Mouse (Mus musculus): Measurements from ENCODE around the gene Hist1h3e.

GRCm38 (mm10) chr13:23610393-23610792 lies 48.2 kb upstream of the Hist1h3e start:
- TF ChIP-seq E2F4 (IDR thresholded peaks at IDR 0.05; ENCODE audit: insufficient read depth): no peak
- no peak for TF ChIP-seq POLR2A (IDR thresholded peaks at IDR 0.05; ENCODE audit: insufficient read length, low read depth)
